Mouse (Mus musculus): Measurements from ENCODE around the gene Prokr2.

The Prokr2 gene

DNA sequence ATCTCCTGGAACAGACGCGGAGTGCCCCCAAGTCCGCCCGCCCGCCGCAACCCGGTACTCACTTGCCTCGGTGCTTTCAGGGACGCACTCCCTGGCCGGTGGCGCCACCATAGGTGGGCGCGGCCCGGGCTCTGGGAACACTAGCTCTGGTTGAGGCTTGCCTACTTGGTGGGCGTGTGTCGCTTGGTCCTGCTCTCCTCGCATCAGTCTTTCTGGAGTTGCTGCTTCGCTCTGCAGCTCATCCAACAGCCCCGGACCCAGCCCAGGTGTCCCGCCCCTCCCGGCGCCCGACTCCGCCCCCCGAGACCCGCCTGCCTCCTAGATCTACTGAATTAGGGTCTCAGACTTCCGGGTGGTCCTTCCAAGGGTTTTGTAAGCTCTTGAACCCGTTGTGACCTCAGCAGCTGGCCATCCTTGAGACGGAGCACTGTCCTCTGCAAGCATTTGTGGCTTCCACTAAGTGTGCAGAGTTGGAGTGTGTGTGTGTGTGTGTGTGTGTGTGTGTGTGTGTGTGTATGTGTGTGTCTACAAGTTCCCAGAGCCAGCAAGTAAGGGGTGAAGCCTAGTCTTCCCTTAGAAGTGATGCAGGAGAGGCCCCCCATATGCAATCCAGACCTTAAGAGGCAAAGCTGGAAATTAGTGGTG, at the start of gene Prokr2:
Gene Prokr2, minus strand, starts transcription at position 254 of the 645 bp plus-strand sequence.
- DNase-seq (ENCODE audit: low read depth, low spot score), result no peak

DNA sequence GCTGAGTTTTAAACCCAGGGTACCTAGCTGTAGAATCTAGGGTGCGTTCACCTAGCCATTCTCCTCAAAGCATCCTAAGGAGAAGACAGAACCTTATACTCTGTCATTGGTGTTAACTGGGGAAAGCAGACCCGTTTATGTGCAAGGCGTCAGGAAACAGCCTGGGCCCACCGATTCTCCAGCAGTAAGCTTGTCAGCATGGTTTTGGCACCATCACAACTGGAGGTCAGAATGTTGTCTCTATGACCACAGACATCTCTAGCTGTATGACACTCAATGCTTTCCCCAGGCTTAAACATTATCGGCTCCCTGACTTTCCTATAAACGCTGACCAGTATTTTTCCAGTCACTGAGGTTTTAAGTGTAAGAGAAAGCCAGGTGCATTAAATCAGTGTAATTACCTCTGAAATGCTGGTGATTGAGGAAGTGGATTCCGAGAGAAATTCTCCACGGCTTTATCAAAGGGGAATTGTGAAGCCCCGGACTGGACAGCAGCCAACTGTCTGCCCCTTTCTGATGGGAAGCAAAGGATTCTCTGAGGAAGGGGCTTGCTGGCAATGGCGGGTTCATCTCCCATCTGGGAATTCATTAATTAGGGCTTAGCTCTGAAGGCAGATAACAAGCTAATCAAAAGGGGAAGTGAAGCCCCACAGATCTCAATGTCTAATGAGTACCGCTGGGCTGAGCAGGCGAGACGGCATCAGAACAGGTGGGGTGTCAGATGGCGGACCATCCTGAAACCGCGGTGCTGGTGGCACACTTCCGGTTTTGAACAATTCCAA, 42.1 kb upstream of the Prokr2 start:
- no peak for DNase-seq (ENCODE audit: low read depth, low spot score)

GRCm38 (mm10) chr2:132425576-132425975, 40.3 kb upstream of the Prokr2 start:
- no peak for DNase-seq (ENCODE audit: low read depth, low spot score)

DNA sequence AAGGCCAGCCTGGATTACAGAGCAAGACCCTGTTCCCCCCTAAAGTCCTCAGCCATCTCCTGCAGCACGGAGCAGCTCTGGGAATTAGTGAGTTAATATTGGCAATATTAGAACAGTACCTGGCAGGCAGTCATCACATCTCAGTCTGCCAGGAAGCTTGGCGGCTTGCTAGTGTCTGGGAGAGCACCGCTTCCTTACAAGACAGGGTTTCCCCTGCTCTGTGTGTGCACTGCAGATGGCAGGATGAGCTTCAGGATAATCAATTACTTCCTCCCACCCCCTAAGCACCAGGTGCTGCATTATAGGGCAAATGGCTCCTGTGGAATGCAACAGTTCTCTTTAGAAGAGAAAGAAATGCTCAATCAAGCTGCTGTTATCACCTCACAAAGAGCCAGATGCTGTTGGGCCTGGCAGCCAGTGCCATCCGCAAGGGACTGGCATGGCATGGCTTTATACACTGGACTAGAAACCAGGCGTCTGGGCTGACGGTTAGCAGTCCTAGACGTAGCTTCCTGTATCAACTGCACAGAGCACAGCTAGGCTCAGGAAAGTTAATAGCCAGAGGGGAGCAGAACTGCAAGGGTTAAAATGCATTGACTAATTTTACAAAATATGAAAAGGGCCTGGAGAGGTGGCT, 38.3 kb upstream of the Prokr2 start:
- no peak for DNase-seq (ENCODE audit: low read depth, low spot score)

GRCm38 (mm10) chr2:132422846-132423245, 37.6 kb upstream of the Prokr2 start:
- DNase-seq (ENCODE audit: low read depth, low spot score), result no peak

DNA sequence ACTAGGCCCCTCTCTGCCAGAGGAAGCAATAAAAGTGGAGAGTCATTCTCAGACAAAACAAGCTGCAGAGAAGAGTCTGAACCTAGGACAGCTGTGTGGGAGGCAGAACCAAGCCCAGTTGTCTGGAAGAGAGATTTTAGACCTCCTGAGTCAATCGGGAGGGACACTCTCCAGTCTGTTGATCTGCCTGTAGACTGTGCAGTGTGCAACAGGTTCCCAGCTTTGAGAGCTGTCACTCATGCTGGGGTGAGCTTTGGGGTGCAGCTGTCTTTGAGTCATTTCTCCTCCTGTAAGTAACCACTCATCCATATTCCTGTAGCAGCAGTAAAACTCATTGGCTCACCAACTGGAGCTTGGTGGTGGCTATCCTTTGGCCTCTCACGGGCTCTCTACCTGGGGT, 33.2 kb upstream of the Prokr2 start:
- DNase-seq (ENCODE audit: low read depth, low spot score), result no peak

DNA sequence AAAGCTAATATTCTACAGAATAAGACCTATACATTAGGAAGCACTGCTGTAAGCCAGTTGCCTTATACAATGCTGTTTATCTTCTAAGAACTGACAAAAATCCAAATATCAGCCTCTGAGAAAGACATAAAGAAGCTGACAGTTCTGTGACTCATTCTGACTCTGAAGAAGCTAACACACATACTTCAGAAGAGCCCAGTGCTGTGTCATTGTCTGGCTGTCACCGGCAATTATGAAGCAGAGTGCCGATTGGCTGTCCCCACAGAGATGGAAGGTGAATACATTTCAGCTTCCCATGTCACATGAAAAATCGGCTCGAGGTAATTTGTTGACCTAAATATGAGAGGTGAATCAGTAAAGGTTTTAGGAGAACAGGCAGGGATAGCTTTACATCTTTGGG, 24.9 kb upstream of the Prokr2 start:
- DNase-seq (ENCODE audit: low read depth, low spot score), result no peak

GRCm38 (mm10) chr2:132398136-132398535, 12.9 kb upstream of the Prokr2 start:
- DNase-seq (ENCODE audit: low read depth, low spot score), result no peak

GRCm38 (mm10) chr2:132395753-132396152, 10.5 kb upstream of the Prokr2 start:
- DNase-seq (ENCODE audit: low read depth, low spot score), result no peak

- no peak for DNase-seq (ENCODE audit: low read depth, low spot score)
These were observed 5.4 kb upstream of the Prokr2 start for GRCm38 (mm10) chr2:132390607-132391160.

- no peak for DNase-seq (ENCODE audit: low read depth, low spot score)
These were observed 4.3 kb upstream of the Prokr2 start for GRCm38 (mm10) chr2:132389562-132389961.

DNA sequence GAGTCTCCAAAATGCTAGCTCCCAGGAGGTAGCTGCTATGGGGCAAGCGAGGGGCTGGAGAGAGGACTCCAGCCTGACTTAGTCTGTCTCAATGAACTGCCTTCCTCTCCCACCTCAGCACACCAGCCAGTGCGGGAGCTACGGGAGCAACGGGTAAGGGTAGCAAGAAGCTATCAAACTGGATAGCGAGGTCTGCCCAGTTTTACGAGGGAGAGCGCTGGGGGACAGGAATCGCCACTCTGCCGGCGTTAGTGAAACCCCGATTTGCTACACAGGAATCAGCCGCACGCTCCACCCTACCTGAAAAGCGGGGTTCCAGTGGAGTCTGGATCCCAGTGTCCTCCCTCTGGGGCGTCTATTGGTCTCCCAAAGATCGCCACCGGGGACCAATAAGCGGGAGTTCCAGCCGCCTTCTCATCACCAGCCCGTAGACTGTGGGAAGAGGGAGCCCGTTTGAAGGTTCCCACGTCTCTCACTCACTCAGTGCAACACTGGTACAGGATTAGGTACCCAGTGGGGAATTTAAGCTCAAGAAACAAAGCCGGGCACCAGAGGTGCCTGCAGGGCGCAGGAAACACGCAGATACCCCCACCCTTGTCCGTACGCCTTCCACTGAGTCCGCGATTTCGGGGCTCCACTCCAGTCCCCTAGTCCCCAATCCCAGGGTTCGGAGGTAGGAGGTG, 595 bp downstream of the Prokr2 start:
- DNase-seq (ENCODE audit: low read depth, low spot score), result no peak

DNA sequence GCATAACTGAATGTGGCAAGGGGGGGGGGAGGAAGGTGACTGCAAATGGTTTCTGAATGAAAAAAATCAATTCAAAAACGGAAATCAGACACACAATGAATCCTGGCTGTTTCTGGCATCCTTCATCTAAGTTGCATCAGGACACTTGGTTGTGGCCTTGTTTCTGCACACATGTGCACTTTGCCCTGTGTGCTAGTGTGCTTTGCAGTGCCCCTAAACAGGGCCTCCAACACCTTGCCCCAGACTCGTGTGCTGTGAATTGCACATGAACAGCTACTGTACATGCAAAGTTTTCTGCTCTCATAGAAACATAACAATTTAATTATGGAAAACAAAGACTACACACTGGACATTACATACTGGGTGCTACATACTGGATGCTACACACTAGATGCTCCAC, 2.9 kb downstream of the Prokr2 start:
- no peak for DNase-seq (ENCODE audit: low read depth, low spot score)

- DNase-seq (ENCODE audit: low read depth, low spot score), result peak; percentile 60
These were observed 5.6 kb downstream of the Prokr2 start for GRCm38 (mm10) chr2:132379690-132380089.

DNA sequence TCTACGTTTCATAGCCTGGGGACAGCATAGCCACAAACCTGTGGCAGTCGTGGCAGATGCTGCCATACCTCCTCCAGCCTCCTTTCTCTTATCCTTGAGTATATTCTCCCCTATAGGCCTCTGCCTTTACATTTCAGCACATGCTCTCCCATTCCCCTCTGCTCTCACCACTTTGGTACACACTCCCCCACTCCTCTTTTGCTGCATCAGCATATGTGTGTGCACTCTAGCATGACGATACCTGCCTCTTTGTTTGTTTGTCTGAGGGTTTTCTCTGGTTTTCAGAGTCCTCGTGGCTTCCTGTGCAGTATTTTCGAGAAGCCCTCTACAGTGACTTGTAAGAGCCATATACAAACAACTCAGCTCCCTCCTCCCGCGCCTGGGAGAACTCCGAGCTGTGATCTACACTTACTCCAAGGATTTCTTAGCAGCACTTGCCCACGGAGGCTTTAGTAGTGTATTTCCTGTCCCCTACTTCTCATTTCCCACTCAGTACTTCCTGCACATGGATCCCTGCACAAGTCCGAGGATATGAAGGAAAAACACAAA, 6.6 kb downstream of the Prokr2 start:
- no peak for DNase-seq (ENCODE audit: low read depth, low spot score)

GRCm38 (mm10) chr2:132377436-132377835, 7.8 kb downstream of the Prokr2 start:
- peak; percentile 47 for DNase-seq (ENCODE audit: low read depth, low spot score)

GRCm38 (mm10) chr2:132375721-132376120, 9.5 kb downstream of the Prokr2 start:
- DNase-seq (ENCODE audit: low read depth, low spot score), result no peak

- DNase-seq (ENCODE audit: low read depth, low spot score), result no peak
These were observed 10.1 kb downstream of the Prokr2 start for GRCm38 (mm10) chr2:132375135-132375534.

GRCm38 (mm10) chr2:132373748-132374147, 11.5 kb downstream of the Prokr2 start:
- DNase-seq (ENCODE audit: low read depth, low spot score), result no peak

- no peak for DNase-seq (ENCODE audit: low read depth, low spot score)
These were observed 16.8 kb downstream of the Prokr2 start for GRCm38 (mm10) chr2:132368433-132368832.

- peak; percentile 40 for DNase-seq (ENCODE audit: low read depth, low spot score)
These were observed 41.4 kb downstream of the Prokr2 start for GRCm38 (mm10) chr2:132343846-132344245.

- no peak for DNase-seq (ENCODE audit: low read depth, low spot score)
These were observed 44.0 kb downstream of the Prokr2 start for GRCm38 (mm10) chr2:132341293-132341692.
